Mouse (Mus musculus): ENCODE data around the gene Gm8926.
"Not testable (repeated sequence)": the region's sequence is repeated elsewhere in the genome, so short reads cannot be mapped to it uniquely, and the experiment has no call there.

The Gm8926 gene

DNA sequence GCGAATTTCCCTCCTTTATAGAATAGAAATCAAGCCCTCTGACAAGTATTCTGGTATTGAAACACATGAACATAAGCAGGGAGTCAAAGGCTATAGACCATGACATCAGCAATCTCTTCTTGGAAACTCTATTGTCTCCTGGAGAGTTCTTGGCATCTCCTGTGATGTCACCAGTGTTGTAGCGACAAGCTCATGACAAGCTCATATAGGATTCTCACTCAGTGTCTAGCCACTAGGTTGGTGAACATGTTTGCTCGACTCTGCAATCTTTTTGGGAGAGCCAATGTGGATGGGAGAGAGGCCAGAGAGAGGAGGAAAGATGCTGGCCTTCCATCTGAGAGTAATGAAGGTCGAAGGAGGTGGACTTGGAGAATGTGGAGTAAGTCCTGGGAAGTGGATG, at the start of gene Gm8926:
Gm8926 (plus strand) TSS at position 301 of the 400 bp plus-strand sequence.
- DNase-seq: not testable (repeated sequence)
